Mouse (Mus musculus) heart, postnatal 14 days (tissue): ENCODE results near the gene A930004D18Rik. TPM values are rescaled to one million over a fixed set of nuclear protein-coding genes. Genes with fewer than 3 reads are reported as not detected.
"Not testable (repeated sequence)": the region's sequence is repeated elsewhere in the genome, so short reads cannot be mapped to it uniquely, and the experiment has no call there.

ENCODE experiments used
- DNase-seq, 2 experiments: peaks; one replicate each; pipeline ENCODE4 v3.0.0; 2021 to 2022
- intact Hi-C: fragments of 180-260 bp; cut with DNase I; formaldehyde crosslinking; loops from one replicate; pipeline ENCODE4 v1.15.1; 2025
- total RNA-seq, 2 experiments: library from RNA; stranded (reverse); gene quantifications; 2 replicates each; pipeline ENCODE4 v1.2.3; 2021

The A930004D18Rik gene
- total RNA-seq, 2 experiments from 2014 or later, result 3.1 to 4.0 TPM

DNA sequence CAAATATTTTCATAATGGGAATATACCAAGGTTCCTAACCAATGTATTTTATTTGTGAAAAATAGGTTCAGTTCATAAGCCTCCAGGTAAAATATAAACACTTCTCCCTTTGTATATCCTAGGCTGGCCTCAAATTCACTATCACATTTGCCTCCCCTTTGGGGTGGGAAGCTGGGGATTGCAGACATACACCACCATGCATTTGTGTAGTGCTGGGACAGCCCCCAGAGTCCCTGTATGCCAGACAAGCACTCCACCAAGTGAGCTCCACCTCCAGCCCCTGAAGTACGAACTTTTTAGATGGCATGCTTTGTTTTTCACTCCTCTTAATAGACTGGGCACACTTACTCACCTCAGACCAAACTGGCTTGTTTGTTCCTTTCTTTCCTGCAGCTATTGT is 14.7 kb downstream of the A930004D18Rik start:
- intact Hi-C loops, result loop anchor here (5.0 to 10.0 kb wide), 6 partner anchors 76 to 1322 kb away; no protein-coding TSS in a partner anchor

DNA sequence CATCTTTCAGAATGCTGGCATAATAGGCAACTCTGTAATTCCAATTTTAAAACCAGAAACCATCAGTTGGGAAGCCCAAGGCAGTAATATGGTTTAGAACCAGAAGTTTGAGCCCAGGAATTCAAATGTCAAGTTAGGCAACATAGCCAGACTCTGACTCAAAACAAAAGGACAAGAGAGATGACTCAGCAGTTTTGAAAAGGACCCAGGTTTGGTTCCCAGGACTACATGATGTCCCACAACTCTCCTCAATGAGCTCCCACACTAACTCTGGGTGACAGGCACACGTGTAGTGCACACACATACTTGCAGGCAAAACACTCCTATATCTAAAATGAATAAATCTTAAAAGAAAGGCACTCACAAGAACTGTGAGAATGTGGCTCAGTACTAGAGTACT is 18.4 kb downstream of the A930004D18Rik start:
- intact Hi-C loops, result no loop called here
- no peak for DNase-seq

More for the DNA sequence above, 14.7 kb downstream of the A930004D18Rik start:
- no peak for DNase-seq

DNA sequence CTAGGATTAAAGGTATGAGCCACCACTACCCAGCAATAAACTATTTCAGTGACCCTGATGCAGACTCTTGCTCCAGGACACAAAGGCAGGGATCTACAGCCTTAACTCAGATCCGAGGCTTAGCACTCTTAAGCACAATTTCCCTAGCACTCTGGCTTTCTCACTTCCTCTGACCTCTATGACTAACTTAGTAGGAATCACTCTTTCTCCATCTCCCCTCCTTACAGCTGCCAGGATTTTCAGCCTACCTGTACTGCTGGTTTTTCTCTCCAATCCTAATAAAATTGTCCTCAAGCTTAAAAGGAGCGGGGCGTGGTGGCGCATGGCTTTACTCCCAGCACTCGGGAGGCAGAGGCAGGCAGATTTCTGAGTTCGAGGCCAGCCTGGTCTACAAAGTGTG is 20.2 kb downstream of the A930004D18Rik start:
- intact Hi-C loops, result no loop called here
- no peak for DNase-seq

DNA sequence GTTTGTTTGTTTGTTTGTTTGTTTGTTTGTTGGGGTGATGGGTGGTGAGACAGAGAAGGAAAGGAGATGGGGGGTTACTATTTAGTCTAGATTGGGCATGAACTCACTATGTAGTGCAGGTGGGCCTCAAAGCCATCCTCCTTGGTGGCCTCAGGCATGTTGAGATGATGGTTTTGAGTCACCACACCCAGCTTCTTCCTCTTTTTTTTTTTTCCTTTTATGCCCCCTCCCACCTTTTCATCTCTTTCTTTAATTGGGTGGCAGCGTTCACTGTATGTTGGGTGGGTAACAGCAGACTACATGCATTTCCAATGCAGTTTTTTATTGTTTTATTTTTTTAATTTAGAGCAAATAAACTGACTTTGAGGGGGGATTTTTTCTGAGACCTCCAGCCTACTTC is 20.9 kb downstream of the A930004D18Rik start:
- intact Hi-C loops, result no loop called here
- DNase-seq, result no peak

DNA sequence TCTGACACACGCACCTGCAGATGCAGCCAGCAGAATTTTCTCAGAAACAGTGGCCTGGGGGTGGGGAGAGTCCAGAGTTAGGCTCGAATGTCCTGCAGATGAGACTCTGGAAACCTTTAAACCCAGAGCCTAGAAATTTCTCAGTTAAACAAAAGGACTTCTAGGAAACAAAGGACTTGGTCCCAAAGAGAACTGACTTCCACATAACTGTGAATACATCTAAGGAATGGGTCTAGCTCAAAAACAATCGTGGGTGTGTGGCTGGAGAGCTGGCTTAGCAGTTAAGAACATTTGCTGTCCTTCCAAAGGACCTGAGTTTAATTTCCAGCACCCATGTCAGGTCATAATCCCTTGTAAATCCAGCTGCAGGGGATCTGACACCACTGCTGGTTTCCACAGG is 22.0 kb downstream of the A930004D18Rik start:
- intact Hi-C loops, result no loop called here
- DNase-seq, result no peak

DNA sequence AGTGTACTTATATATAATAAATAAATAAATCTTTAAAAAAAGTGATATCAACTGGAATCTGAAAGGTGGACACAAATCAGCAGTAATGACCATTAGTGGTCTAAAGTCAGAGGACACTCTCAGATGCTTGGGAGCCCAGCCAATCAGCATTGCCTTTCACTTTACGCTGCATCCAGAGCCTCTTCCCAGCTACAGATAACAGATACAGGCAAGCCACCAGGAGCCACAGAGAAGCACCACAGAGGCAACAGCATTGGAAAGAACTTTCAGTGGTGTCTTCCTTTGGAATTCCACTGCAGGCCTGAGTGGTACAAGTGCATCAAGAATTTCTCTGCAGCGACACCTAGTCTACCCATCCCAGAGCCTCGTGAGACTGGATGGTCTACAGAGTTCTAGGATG is 24.7 kb downstream of the A930004D18Rik start:
- no peak for DNase-seq
- intact Hi-C loops, result no loop called here

DNA sequence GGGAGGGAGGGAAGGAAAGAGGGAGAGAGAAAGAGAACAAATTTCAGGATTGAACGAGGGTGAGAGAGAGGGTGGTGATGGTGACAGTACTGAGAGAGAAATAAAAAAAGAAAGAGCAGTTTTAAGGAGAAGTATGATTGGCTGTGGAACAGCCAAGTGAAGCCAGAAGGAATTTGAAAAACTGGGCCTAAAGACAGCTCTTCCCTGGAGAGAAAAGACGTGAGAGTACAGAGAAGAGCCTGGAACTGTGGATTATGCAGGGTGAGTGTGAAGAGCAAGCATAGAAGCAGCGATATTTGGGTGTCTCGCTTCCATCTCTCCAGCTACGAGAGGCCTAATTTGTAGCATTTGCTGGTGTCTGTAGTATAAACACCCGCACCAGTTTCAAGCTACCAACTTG is 26.3 kb downstream of the A930004D18Rik start:
- intact Hi-C loops, result no loop called here
- DNase-seq, result no peak

DNA sequence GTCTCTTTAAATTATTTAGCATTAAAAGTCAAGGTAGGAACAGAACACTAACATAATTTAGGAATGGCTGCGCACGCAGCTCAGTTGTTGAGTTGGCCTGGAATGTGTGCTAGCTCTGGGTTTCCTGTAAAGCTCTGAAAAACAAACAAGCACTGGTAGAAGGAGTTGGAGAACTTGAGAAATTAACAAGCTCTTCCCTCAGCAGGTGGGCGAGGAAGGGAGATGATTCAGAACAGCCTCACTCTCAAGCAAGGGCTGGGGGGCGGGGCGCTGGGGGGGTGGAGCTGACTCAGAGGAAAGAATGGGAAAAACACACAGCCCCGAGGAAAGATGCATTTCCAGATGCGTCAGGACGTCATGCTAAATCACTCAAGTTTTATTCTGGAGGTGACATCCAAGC is 32.4 kb downstream of the A930004D18Rik start:
- no peak for DNase-seq

DNA sequence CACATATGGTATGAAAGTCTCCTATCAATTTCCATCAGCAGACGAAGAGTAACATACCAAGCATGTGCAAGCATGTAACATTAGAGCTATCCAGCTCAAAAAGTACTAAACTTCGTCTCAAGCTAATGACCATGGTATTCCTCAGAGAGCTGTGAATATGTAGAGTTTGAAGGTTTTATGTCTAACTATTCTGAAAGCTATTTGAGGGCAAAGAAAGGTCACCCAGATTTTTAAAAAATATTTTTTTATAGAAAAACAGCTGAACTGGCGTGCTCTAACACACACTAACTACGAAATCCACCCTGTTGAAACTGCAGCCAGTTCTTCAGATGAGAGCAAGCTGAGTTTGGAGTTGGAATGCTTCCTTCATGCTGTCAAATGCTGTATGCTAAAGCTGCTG is 33.3 kb downstream of the A930004D18Rik start:
- intact Hi-C loops, result loop anchor here (2.0 kb wide), 1 partner anchor 807 kb away; no protein-coding TSS in a partner anchor
- peak in 1 of 2 experiments; percentile 6 for DNase-seq

More for the DNA sequence above, 32.4 kb downstream of the A930004D18Rik start:
- intact Hi-C loops, result loop anchor here (2.0 kb wide), 1 partner anchor 806 kb away; no protein-coding TSS in a partner anchor

DNA sequence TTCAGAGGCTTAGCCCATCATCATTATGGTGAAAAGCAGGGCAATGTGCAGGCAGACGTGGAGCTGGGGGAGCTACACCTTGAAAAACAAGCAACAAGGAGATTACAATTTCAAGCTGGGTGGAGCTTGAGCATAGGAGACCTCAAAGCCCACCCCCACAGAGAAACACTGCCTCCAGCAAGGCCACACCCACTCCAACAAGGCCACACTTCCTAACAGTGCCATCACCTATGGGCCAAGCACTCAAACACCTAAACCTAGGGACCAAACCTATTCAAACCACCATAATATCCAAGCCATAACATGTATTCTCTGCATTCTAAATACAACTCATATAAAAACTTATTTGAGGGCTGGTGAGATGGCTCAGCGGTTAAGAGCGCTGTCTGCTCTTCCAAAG is 35.2 kb downstream of the A930004D18Rik start:
- DNase-seq, result no peak
- intact Hi-C loops, result no loop called here

DNA sequence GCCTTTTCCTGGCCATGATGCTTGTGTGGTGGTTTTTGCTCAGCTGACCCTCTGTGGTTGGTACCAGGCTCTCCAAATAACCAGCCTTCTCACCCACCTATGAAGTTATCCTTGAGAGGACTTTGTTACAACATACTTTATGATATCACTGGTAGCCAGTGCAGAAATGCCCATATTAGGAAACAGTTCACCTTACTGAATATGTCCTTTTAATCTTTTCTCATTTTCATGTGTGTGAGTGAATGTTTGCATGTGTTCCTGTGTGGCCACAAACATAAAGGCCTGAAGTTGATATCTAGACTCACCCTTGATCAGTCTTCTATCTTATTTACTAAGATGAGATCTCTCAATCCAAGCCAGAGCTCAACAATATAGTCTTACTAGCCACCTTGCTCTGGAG is 40.7 kb downstream of the A930004D18Rik start, which contains the start of gene H2al2a:
TSS of gene H2al2a (minus strand) at position 101 of the 400 bp plus-strand sequence.
- no peak for DNase-seq
- intact Hi-C loops, result no loop called here

DNA sequence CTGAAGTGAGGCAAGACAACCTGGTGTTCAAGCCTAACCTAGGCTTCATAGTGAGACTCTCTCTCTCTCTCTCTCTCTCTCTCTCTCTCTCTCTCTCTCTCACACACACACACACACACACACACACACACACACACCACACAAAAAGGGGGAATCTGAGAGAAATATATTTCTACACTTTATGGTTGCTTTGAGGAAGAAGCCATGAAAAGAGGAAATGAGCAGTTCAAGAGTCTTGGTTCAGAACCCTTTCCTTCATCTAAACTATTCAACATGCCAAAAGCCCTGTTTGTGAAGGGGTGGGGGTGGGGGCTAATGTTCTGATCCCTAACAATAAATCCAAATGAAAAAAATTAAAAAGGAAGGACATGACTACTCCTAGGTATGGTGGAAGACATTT is 48.0 kb downstream of the A930004D18Rik start:
- intact Hi-C loops, result no loop called here
- no peak for DNase-seq

DNA sequence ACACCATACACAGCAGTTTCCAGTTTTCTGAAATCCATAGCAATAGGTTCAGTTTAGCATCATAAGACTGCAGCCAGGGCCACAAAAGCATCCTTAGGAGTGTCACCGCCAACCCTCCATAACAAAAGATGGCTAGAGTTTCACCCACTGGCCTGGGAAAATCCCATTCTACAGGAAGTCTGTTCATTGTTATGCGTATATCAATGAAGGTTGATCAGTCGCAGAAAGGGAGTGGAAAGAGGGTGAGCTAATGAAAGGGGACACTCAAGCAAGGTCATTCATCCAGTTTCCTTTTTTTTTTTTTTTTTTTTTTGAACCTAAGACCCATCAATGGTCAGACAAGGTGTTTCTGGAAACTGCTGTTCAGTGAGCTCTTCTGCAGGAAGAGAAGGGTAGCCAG is 48.4 kb downstream of the A930004D18Rik start:
- intact Hi-C loops, result no loop called here

DNA sequence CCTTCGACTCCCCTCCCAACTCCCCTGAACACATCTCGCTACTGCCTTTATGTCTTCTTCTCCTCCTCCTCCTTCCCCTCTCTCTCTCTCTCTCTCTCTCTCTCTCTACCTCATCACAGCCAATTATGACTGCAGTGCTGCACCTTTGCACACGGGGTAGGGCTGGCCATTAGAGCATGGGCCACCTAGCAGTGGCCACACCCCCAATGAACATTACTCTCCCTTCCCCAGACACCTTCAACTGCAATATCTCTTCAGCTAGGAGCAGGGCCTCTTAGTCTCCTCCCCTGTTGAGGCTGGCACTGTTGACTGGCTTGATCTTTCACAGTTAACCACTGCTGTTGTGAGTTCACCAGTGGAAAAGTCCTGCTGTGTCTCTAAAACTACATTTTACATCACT is 50.8 kb downstream of the A930004D18Rik start:
- no peak for DNase-seq
- intact Hi-C loops, result no loop called here

More for the DNA sequence above, 48.4 kb downstream of the A930004D18Rik start:
- DNase-seq, result no peak

DNA sequence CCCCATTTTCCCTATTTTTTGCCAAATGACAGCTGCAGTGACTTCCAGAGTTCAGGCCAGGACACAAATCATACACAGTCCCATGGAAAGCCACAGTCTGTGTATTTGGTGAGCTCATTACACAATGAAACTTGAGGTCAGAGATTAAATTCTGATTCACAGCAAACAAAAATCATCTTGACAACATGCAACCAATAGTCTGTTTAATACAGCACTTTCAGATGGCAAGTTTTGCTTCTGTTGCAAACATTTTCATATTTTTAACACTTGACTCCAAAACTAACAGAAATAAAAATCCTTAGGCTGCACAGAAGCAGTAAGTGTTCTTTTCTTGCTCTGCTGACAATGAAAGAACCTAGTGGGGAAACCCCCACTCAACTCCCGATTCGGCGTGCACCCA is 52.8 kb downstream of the A930004D18Rik start:
- intact Hi-C loops, result no loop called here
- DNase-seq, result no peak

DNA sequence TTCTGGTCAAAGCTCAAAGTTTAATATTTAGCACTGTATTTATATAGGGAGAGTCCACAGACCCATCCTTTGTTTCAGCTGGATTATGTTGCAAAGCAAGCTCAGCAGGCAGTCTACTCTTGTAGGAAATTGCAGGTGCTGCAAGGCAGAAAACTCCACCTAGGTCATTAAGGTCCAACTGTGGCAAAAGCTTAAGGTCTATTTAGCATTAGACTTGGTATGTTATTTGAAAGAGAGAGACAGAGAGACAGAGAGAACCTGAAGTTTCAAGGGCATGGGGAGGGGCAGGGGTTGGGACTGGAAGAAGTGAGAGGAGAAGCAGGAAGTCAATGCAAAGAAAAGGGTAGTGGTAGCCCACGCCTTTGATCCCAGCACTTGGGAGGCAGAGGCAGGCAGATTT is 54.8 kb downstream of the A930004D18Rik start:
- intact Hi-C loops, result no loop called here
- DNase-seq, result no peak

DNA sequence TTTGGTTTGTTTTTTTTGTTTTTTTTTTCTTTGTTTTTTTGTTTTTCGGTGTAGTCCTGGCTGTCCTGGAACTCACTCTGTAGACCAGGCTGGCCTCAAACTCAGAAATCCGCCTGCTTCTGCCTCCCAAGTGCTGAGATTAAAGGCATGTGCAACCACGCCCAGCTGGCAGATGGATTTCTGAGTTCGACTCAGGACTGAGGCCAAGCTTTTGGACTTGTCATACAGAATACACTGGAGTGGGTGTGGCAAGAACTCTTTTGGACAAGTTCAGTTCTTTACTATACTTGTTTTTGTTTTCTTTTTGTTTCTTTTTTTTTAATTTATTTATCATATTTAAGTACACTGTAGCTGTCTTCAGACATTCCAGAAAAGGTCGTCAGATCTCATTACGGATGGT is 58.8 kb downstream of the A930004D18Rik start:
- no peak for DNase-seq
- intact Hi-C loops, result no loop called here

DNA sequence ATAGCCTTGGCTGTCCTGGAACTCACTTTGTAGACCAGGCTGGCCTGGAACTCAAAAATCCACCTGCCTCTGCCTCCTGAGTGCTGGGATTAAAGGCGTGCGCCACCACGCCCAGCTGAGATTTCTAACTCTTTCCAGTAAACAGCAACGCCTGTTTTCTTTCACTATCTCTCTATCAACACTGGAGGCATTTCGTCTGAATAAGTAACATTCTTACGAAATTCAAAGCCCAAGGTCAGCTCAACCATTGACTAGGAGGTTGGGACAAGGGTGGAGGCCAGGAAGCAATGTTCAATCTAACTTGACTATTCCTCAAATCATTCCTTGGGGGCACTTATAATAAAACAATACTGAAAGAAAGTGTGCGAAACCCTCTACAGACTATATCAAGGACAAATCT is 59.3 kb downstream of the A930004D18Rik start:
- DNase-seq, intact Hi-C loops: not testable (repeated sequence)

DNA sequence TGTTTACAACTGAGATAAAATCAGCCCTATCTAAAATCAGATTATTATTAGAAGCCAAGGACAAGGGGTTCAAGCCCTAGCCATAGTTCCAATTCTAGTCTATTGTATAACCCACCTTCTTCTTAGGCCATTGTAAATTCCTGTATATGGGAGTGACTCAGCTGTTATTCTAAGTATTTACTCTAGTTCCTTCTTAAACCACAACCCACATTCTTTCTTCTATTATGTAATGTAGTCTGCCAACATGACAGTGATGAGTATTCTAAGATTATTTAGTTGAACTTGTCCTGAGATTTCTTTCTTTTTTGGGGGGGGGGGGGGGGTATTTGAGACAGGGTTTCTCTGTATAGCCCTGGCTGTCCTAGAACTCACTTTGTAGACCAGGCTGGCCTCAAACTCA is 59.9 kb downstream of the A930004D18Rik start:
- intact Hi-C loops, DNase-seq: not testable (repeated sequence)

DNA sequence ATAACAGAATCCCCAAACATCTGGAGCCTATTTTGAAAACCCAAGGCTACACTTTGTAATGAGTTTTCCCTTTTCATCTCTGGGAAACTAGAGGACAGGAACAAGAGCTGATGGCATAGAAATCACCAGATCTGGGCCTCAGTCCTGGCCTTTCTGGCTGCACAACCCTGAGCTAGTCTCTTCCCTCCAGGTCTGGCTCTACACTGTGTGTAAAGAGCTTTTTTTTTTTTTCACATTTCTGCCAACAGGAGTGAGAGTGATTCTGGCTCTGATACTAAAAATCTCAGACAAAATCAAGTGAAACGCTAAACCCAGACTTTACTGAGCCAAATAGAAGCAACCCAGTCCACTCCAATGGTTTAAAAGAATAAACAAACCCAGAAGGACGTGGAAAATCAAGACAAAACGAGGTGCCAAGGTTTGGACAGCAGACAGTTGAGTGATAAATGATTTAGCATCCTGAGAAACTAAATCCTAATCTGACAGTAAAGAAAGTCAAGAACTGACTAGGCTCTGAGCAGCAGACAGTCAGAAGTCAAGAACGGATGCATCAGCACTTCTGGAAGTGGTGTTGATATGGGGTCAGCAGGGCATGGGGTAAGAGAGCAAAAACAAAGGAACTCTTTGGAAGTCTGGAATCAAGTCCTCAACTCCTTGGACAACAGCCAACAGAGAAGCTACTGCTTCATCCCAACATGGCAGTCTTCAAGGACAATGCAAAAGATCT is 61.8 kb downstream of the A930004D18Rik start:
- DNase-seq, result no peak
- intact Hi-C loops, result no loop called here
